Mouse (Mus musculus): ENCODE measurements around the gene Aqp9. TPM values are rescaled to one million over a fixed set of nuclear protein-coding genes. Genes with fewer than 3 reads are reported as not detected.
"Not testable (repeated sequence)": the region's sequence is repeated elsewhere in the genome, so short reads cannot be mapped to it uniquely, and the experiment has no call there.

Gene Aqp9
- polyA plus RNA-seq, 1 experiment from 2014 or later: 0.09 TPM

GRCm38 (mm10) chr9:71135073-71135472 is 33.4 kb downstream of the Aqp9 start:
- Histone ChIP-seq H3K27ac (ENCODE audit: low read depth, low read length) (no peak overlapping the region), H3K9ac (ENCODE audit: low read length) (no peak overlapping the region), H3K4me3 (ENCODE audit: low read depth, low read length) (no peak overlapping the region), H3K27me3 (ENCODE audit: control insufficient read depth, insufficient read depth, low read length) (no peaks in the 10 kb centered on the region), H3K36me3 (ENCODE audit: control insufficient read depth, insufficient read depth, low read length) (no peaks in the 10 kb centered on the region), H3K9me3 (ENCODE audit: control insufficient read depth, low read length) (no peaks in the 10 kb centered on the region), H3K4me1 (replicated peaks; ENCODE audit: control insufficient read depth, insufficient read depth, low read length) (no peaks in the 10 kb centered on the region), H3K4me2 (ENCODE audit: low read depth, low read length, severe bottlenecking) (no peak overlapping the region)
- 75% methylated on average over 5 of the region's 5 CpGs for WGBS
- ATAC-seq (replicated peaks; ENCODE audit: low FRiP score): no peak
- DNase-seq (ENCODE audit: low spot score): no peak

DNA sequence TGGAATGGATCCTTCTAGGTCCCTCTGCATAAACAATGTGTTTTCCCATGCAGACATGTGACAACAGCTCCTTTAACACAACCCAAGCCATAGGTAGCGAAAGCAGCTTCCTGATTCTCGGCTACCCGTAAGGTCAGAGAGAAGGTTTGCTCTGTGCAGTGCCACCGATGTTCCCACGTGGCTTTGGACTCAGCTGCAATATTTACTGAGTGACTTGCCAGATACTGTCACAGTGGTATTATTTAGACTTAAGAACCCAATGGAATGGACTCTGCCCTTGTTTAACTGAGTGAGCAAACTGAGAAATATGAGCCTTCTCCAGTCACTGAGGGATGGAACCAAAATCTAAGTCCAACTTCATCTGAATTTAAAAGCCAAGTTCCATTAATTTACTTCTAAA is 35.3 kb downstream of the Aqp9 start:
- no peaks in the 10 kb centered on the region for H3K4me1 ChIP-seq (replicated peaks; ENCODE audit: control insufficient read depth, insufficient read depth, low read length)
- no peaks in the 10 kb centered on the region for H3K9me3 ChIP-seq (ENCODE audit: control insufficient read depth, low read length)
- no peak overlapping the region for H3K9ac ChIP-seq (ENCODE audit: low read length)
- ATAC-seq (replicated peaks; ENCODE audit: low FRiP score): no peak
- no peak overlapping the region for H3K27ac ChIP-seq (ENCODE audit: low read depth, low read length)
- no peaks in the 10 kb centered on the region for H3K36me3 ChIP-seq (ENCODE audit: control insufficient read depth, insufficient read depth, low read length)
- no peak overlapping the region for H3K4me2 ChIP-seq (ENCODE audit: low read depth, low read length, severe bottlenecking)
- no peak for DNase-seq (ENCODE audit: low spot score)
- H3K27me3 ChIP-seq (ENCODE audit: control insufficient read depth, insufficient read depth, low read length): no peaks in the 10 kb centered on the region
- WGBS: 87% methylated on average over 5 of the region's 5 CpGs
- H3K4me3 ChIP-seq (ENCODE audit: low read depth, low read length): no peak overlapping the region

- H3K27me3 ChIP-seq (ENCODE audit: control insufficient read depth, insufficient read depth, low read length): no peaks in the 10 kb centered on the region
- DNase-seq (ENCODE audit: low spot score) (no peak), ATAC-seq (replicated peaks; ENCODE audit: low FRiP score) (no peak)
- no peak overlapping the region for H3K27ac ChIP-seq (ENCODE audit: low read depth, low read length)
- no peak overlapping the region for H3K9ac ChIP-seq (ENCODE audit: low read length)
- H3K36me3 ChIP-seq (ENCODE audit: control insufficient read depth, insufficient read depth, low read length): no peaks in the 10 kb centered on the region
- no peaks in the 10 kb centered on the region for H3K9me3 ChIP-seq (ENCODE audit: control insufficient read depth, low read length)
- H3K4me3 ChIP-seq (ENCODE audit: low read depth, low read length): no peak overlapping the region
- H3K4me2 ChIP-seq (ENCODE audit: low read depth, low read length, severe bottlenecking): no peak overlapping the region
- 85% methylated on average over 5 of the region's 5 CpGs for WGBS
- no peaks in the 10 kb centered on the region for H3K4me1 ChIP-seq (replicated peaks; ENCODE audit: control insufficient read depth, insufficient read depth, low read length)
Observed at GRCm38 (mm10) chr9:71131822-71132221, 36.7 kb downstream of the Aqp9 start.

GRCm38 (mm10) chr9:71128911-71129310 is 39.6 kb downstream of the Aqp9 start:
- DNase-seq (ENCODE audit: low spot score) (peak; percentile 64), ATAC-seq (replicated peaks; ENCODE audit: low FRiP score) (no peak)
- Histone ChIP-seq H3K9ac (ENCODE audit: low read length) (no peak overlapping the region), H3K27me3 (ENCODE audit: control insufficient read depth, insufficient read depth, low read length) (no peaks in the 10 kb centered on the region), H3K4me2 (ENCODE audit: low read depth, low read length, severe bottlenecking) (no peak overlapping the region), H3K36me3 (ENCODE audit: control insufficient read depth, insufficient read depth, low read length) (no peaks in the 10 kb centered on the region), H3K9me3 (ENCODE audit: control insufficient read depth, low read length) (no peaks in the 10 kb centered on the region), H3K27ac (ENCODE audit: low read depth, low read length) (no peak overlapping the region), H3K4me3 (ENCODE audit: low read depth, low read length) (no peak overlapping the region), H3K4me1 (replicated peaks; ENCODE audit: control insufficient read depth, insufficient read depth, low read length) (no peaks in the 10 kb centered on the region)
- 67% methylated on average over 5 of the region's 5 CpGs for WGBS

- H3K4me1 ChIP-seq (replicated peaks; ENCODE audit: control insufficient read depth, insufficient read depth, low read length): no peaks in the 10 kb centered on the region
- H3K27me3 ChIP-seq (ENCODE audit: control insufficient read depth, insufficient read depth, low read length): no peaks in the 10 kb centered on the region
- no peaks in the 10 kb centered on the region for H3K9me3 ChIP-seq (ENCODE audit: control insufficient read depth, low read length)
- DNase-seq (ENCODE audit: low spot score) (no peak), ATAC-seq (replicated peaks; ENCODE audit: low FRiP score) (no peak)
- H3K36me3 ChIP-seq (ENCODE audit: control insufficient read depth, insufficient read depth, low read length): no peaks in the 10 kb centered on the region
- no peak overlapping the region for H3K9ac ChIP-seq (ENCODE audit: low read length)
- H3K27ac ChIP-seq (ENCODE audit: low read depth, low read length): no peak overlapping the region
- H3K4me2 ChIP-seq (ENCODE audit: low read depth, low read length, severe bottlenecking): no peak overlapping the region
- WGBS: 33% methylated on average over 2 of the region's 2 CpGs
- no peak overlapping the region for H3K4me3 ChIP-seq (ENCODE audit: low read depth, low read length)
Observed at GRCm38 (mm10) chr9:71126205-71126604, 42.3 kb downstream of the Aqp9 start.

DNA sequence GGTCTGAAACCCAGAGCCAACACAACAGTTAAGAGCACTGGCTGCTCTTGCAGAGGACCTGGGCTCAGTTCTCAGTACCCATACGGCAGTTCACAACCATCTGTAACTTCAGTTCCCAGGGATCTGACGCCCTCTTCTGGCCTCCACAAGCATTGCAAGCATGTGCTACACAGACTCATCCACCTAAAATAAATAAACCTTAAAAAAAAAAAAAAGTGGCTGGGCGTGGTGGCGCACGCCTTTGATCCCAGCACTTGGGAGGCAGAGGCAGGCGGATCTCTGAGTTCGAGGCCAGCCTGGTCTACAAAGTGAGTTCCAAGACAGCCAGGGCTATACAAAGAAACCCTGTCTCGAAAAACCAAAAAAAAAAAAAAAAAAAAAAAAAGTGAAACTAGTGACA is 45.4 kb downstream of the Aqp9 start:
- not testable (repeated sequence) for DNase-seq (ENCODE audit: low spot score); H3K4me3 ChIP-seq (ENCODE audit: low read depth, low read length); H3K4me1 ChIP-seq (replicated peaks; ENCODE audit: control insufficient read depth, insufficient read depth, low read length); H3K27me3 ChIP-seq (ENCODE audit: control insufficient read depth, insufficient read depth, low read length); H3K9ac ChIP-seq (ENCODE audit: low read length); H3K36me3 ChIP-seq (ENCODE audit: control insufficient read depth, insufficient read depth, low read length); ATAC-seq (replicated peaks; ENCODE audit: low FRiP score); H3K27ac ChIP-seq (ENCODE audit: low read depth, low read length); H3K9me3 ChIP-seq (ENCODE audit: control insufficient read depth, low read length); H3K4me2 ChIP-seq (ENCODE audit: low read depth, low read length, severe bottlenecking)
- WGBS: 89% methylated on average over 6 of the region's 8 CpGs

DNA sequence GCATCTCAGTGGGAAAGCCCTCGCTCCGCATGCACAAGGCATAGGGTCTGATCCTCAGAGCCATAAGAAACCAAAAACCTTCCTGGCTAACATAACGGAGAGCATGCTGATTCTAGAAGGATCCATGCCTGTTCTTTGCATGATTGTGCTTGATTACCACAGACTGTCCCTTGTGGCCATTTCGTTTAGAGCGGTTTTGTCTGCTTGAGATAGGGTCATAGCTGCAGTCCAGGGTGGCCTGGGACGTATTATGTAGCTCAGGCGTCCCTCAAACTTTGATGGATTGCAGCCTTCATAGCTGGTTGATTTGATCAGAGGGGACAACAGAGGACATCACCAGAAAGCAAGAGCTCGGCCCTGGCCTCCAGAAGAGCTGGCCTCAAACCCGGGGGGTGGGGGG is 47.6 kb downstream of the Aqp9 start:
- H3K4me1 ChIP-seq (replicated peaks; ENCODE audit: control insufficient read depth, insufficient read depth, low read length): no peaks in the 10 kb centered on the region
- 87% methylated on average over 9 of the region's 9 CpGs for whole genome bisulfite sequencing
- no peak for DNase-seq (ENCODE audit: low spot score)

DNA sequence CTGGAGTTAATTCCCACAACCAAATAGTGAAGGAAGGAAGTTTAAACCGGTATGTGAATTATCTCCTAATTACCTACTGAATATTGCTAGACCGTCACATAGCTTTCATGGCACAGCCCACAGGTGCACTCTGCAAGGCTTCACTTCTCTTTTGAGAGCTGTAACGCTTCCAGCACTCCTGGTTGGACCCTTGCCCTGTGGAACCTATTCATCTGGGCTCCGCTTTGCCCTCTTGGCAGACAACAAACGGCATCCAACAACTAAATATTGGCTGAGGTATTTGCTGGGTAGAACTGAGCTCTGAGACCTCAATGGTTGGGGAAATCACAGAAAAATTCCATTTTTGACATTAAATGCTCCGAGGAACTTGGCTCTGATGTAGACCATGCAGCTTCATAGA is 55.3 kb downstream of the Aqp9 start:
- ATAC-seq (replicated peaks; ENCODE audit: low FRiP score) (no peak), DNase-seq (ENCODE audit: low spot score) (no peak)

More for the DNA sequence above, 47.6 kb downstream of the Aqp9 start:
- no peak for ATAC-seq (replicated peaks; ENCODE audit: low FRiP score)
- Histone ChIP-seq H3K27me3 (ENCODE audit: control insufficient read depth, insufficient read depth, low read length) (no peaks in the 10 kb centered on the region), H3K9ac (ENCODE audit: low read length) (no peak overlapping the region), H3K4me2 (ENCODE audit: low read depth, low read length, severe bottlenecking) (no peak overlapping the region), H3K36me3 (ENCODE audit: control insufficient read depth, insufficient read depth, low read length) (no peaks in the 10 kb centered on the region), H3K9me3 (ENCODE audit: control insufficient read depth, low read length) (no peaks in the 10 kb centered on the region), H3K27ac (ENCODE audit: low read depth, low read length) (no peak overlapping the region), H3K4me3 (ENCODE audit: low read depth, low read length) (no peak overlapping the region)

DNA sequence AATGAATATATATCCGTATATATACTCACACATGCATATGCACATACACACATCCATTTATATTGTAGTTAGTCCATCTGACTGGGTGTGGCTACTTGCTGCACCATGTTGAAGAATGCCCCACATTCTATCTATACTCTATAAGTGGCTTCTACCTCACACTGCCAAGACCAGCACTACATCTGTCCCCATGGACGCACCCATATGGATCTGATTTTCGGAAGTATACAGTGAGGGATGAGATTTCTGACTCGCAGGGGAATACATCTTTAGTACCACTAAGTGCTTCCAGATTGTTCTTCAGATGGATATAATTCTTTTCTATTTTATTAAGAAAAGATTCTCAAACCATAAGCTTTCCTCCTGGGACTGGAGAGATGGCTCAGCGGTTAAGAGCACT is 65.0 kb downstream of the Aqp9 start:
- H3K4me3 ChIP-seq (ENCODE audit: low read depth, low read length): no peak overlapping the region
- H3K4me2 ChIP-seq (ENCODE audit: low read depth, low read length, severe bottlenecking): no peak overlapping the region
- H3K4me1 ChIP-seq (replicated peaks; ENCODE audit: control insufficient read depth, insufficient read depth, low read length): no peaks in the 10 kb centered on the region
- H3K27me3 ChIP-seq (ENCODE audit: control insufficient read depth, insufficient read depth, low read length): no peaks in the 10 kb centered on the region
- DNase-seq (ENCODE audit: low spot score) (no peak), ATAC-seq (replicated peaks; ENCODE audit: low FRiP score) (no peak)
- no peak overlapping the region for H3K27ac ChIP-seq (ENCODE audit: low read depth, low read length)
- H3K9ac ChIP-seq (ENCODE audit: low read length): no peak overlapping the region
- no peaks in the 10 kb centered on the region for H3K36me3 ChIP-seq (ENCODE audit: control insufficient read depth, insufficient read depth, low read length)
- H3K9me3 ChIP-seq (ENCODE audit: control insufficient read depth, low read length): no peaks in the 10 kb centered on the region
- 86% methylated on average over 5 of the region's 5 CpGs for WGBS

More for the DNA sequence above, 55.3 kb downstream of the Aqp9 start:
- Histone ChIP-seq H3K27ac (ENCODE audit: low read depth, low read length) (no peak overlapping the region), H3K27me3 (ENCODE audit: control insufficient read depth, insufficient read depth, low read length) (no peaks in the 10 kb centered on the region), H3K36me3 (ENCODE audit: control insufficient read depth, insufficient read depth, low read length) (no peaks in the 10 kb centered on the region), H3K4me3 (ENCODE audit: low read depth, low read length) (no peak overlapping the region), H3K4me1 (replicated peaks; ENCODE audit: control insufficient read depth, insufficient read depth, low read length) (no peaks in the 10 kb centered on the region), H3K4me2 (ENCODE audit: low read depth, low read length, severe bottlenecking) (no peak overlapping the region), H3K9ac (ENCODE audit: low read length) (no peak overlapping the region), H3K9me3 (ENCODE audit: control insufficient read depth, low read length) (no peaks in the 10 kb centered on the region)
- 87% methylated on average over 6 of the region's 6 CpGs for WGBS

All from forebrain, embryonic 11.5 days (tissue).